Mouse (Mus musculus) heart, adult 2 months (tissue): ENCODE data around the gene Ssh1. TPM values are rescaled to one million over a fixed set of nuclear protein-coding genes. Genes with fewer than 3 reads are reported as not detected.

Experiments used
- DNase-seq, 2 experiments: peaks; one replicate each; pipeline ENCODE4 v3.0.0; 2021
- H3K27ac ChIP-seq: fragments of 200-600 bp; 2 replicates; pipeline ENCODE4 v1.8.1; 2022
- H3K27me3 ChIP-seq: fragments of 200-500 bp; 2 replicates; pipeline ENCODE4 v1.6.1; 2012; ENCODE audit warnings: mild to moderate bottlenecking, low read length, inconsistent platforms, mixed read lengths; ENCODE audit not compliant: control insufficient read depth, insufficient read depth
- H3K36me3 ChIP-seq: fragments of 200-500 bp; 2 replicates; pipeline ENCODE4 v1.6.1; 2012; ENCODE audit warnings: low read length, inconsistent platforms; ENCODE audit not compliant: control insufficient read depth, insufficient read depth
- H3K4me1 ChIP-seq: fragments of 200-500 bp; 2 replicates; pipeline ENCODE4 v1.6.1; 2011; ENCODE audit warnings: low read length; ENCODE audit not compliant: control insufficient read depth, insufficient read depth
- H3K4me3 ChIP-seq: fragments of 200-600 bp; 2 replicates; pipeline ENCODE4 v1.8.1; 2022
- H3K79me2 ChIP-seq: fragments of 200-500 bp; replicated peaks from 2 replicates; pipeline ENCODE4 v1.6.1; 2012; ENCODE audit warnings: mild to moderate bottlenecking, inconsistent platforms, low read length, moderate library complexity, mixed read lengths; ENCODE audit not compliant: control insufficient read depth, insufficient read depth
- H3K9ac ChIP-seq: fragments of 200-500 bp; 2 replicates; pipeline ENCODE4 v1.6.1; 2012; ENCODE audit warnings: low read depth, mild to moderate bottlenecking, control low read depth, inconsistent platforms, low read length, mixed read lengths
- CTCF ChIP-seq: fragments of 200-600 bp; IDR thresholded peaks from 2 replicates; pipeline ENCODE4 v1.8.1; 2022; ENCODE audit warnings: antibody characterized with exemption, mild to moderate bottlenecking, moderate library complexity
- EP300 ChIP-seq: fragments of 200-500 bp; IDR thresholded peaks from 2 replicates; pipeline ENCODE4 v1.6.1; 2011; ENCODE audit warnings: low read depth, low read length, control low read depth; ENCODE audit not compliant: insufficient read depth
- POLR2A ChIP-seq: fragments of 200-500 bp; IDR thresholded peaks from 2 replicates; pipeline ENCODE4 v1.6.1; 2011; ENCODE audit warnings: mild to moderate bottlenecking, low read depth, low read length, control low read depth; ENCODE audit not compliant: insufficient read depth
- WGBS: fragments of 180-500 bp; shearing (Covaris S2); methylation state at CpG from one replicate; pipeline ENCODE4 v1.1.7; 2018; 5-methylcytosine and 5-hydroxymethylcytosine counted together
- intact Hi-C: fragments of 180-260 bp; cut with DNase I; formaldehyde crosslinking; loops from one replicate; pipeline ENCODE4 v1.15.1; 2025
- long read RNA-seq: library from polyadenylated mRNA; stranded (forward); transcript quantifications from one replicate; pipeline ENCODE4 v2.0.0, GENCODE M21; 2021
- polyA plus RNA-seq: library from polyadenylated mRNA; depleted of rRNA; stranded (reverse); fragments of >200 nt; gene quantifications from 2 replicates; pipeline ENCODE4 v1.2.3, GENCODE M21; 2012; rRNA removed
- total RNA-seq, 2 experiments: library from RNA; stranded (reverse); gene quantifications; 2 replicates each; pipeline ENCODE4 v1.2.3; 2021

Ssh1 gene
- total RNA-seq (10 to 100 TPM; 13.4 to 15.2 TPM), polyA plus RNA-seq (7.4 and 9.8 TPM in 2 replicates)
- long read RNA-seq, partial matches to known transcripts, result 1 of 6 reads
- long read RNA-seq, other reads (novel, unspliced or antisense), result 5 of 6 reads

- peaks cover 17% of the 10 kb centered on the region for H3K4me1 ChIP-seq
- no peaks in the 10 kb centered on the region for H3K27me3 ChIP-seq
- peak; percentile 96 to 97 for DNase-seq
- H3K27ac ChIP-seq, result peak within 1 kb of the TSS; percentile 97
- WGBS, result 1% methylated on average over 76 of the region's 83 CpGs
- H3K79me2 ChIP-seq, result peaks cover 1% of the 10 kb centered on the region; the same call in 1 of the 2 replicates
- intact Hi-C loops, result loop anchor here (2.0 to 5.0 kb wide), 4 partner anchors 19 to 221 kb away; partner anchors contain the start of genes Iscu and Sart3
- H3K9ac ChIP-seq, result peak within 1 kb of the TSS; percentile 100
- peak within 1 kb of the TSS; percentile 79 for H3K4me3 ChIP-seq
- peak; percentile 30 for TF ChIP-seq CTCF
- TF ChIP-seq EP300, result 0 out of 2 replicates have a peak, but pooled peaks have one; percentile 30
- TF ChIP-seq POLR2A, result peak; percentile 54; the same call in 1 of the 2 replicates
- H3K36me3 ChIP-seq, result 0 out of 2 replicates have a peak, but pooled peaks cover 2% of the 10 kb centered on the region
Measured at GRCm38 (mm10) chr5:113993487-113994465, at the start of gene Ssh1. TSS of gene Ssh1 (minus strand) at chr5:113993894.

- intact Hi-C loops, result no loop called here
- Histone ChIP-seq H3K36me3 (no peaks in the 10 kb centered on the region), H3K9ac (no peak overlapping the region)
Measured at GRCm38 (mm10) chr5:114041327-114041930, 47.7 kb upstream of the Ssh1 start.

GRCm38 (mm10) chr5:114040911-114041310 lies 47.2 kb upstream of the Ssh1 start:
- no peak for DNase-seq
- H3K27me3 ChIP-seq, result peaks cover 2% of the 10 kb centered on the region

More at GRCm38 (mm10) chr5:114041327-114041930, 47.7 kb upstream of the Ssh1 start:
- no peaks in the 10 kb centered on the region for H3K79me2 ChIP-seq
- WGBS, result 24% methylated on average over 15 of the region's 15 CpGs
- no peaks in the 10 kb centered on the region for H3K4me1 ChIP-seq
- no peak overlapping the region for H3K27ac ChIP-seq
- H3K4me3 ChIP-seq, result no peak overlapping the region
- TF ChIP-seq POLR2A, result no peak
- TF ChIP-seq EP300, result no peak
- no peak for TF ChIP-seq CTCF
- DNase-seq, result peak; percentile 12 to 32
- H3K27me3 ChIP-seq, result peaks cover 2% of the 10 kb centered on the region

GRCm38 (mm10) chr5:114040508-114040907 lies 46.8 kb upstream of the Ssh1 start:
- Histone ChIP-seq H3K4me1 (no peaks in the 10 kb centered on the region), H3K27me3 (peaks cover 2% of the 10 kb centered on the region), H3K4me3 (no peak overlapping the region), H3K9ac (no peak overlapping the region), H3K79me2 (no peaks in the 10 kb centered on the region), H3K27ac (no peak overlapping the region), H3K36me3 (no peaks in the 10 kb centered on the region)
- WGBS, result 29% methylated on average over 7 of the region's 8 CpGs
- DNase-seq, result no peak
- intact Hi-C loops, result no loop called here
- TF ChIP-seq POLR2A, result no peak
- no peak for TF ChIP-seq EP300
- no peak for TF ChIP-seq CTCF

More at GRCm38 (mm10) chr5:114040911-114041310, 47.2 kb upstream of the Ssh1 start:
- no peak overlapping the region for H3K27ac ChIP-seq
- intact Hi-C loops, result no loop called here
- H3K4me3 ChIP-seq, result no peak overlapping the region
- no peaks in the 10 kb centered on the region for H3K36me3 ChIP-seq
- no peaks in the 10 kb centered on the region for H3K4me1 ChIP-seq
- H3K9ac ChIP-seq, result no peak overlapping the region
- TF ChIP-seq EP300 (no peak), POLR2A (no peak), CTCF (no peak)
- WGBS, result 58% methylated on average over 1 of the region's 1 CpGs
- H3K79me2 ChIP-seq, result no peaks in the 10 kb centered on the region

- intact Hi-C loops, result no loop called here
- 66% methylated on average over 10 of the region's 10 CpGs for WGBS
Measured at GRCm38 (mm10) chr5:114035111-114035510, 41.4 kb upstream of the Ssh1 start.

More at GRCm38 (mm10) chr5:114035111-114035510, 41.4 kb upstream of the Ssh1 start:
- no peaks in the 10 kb centered on the region for H3K36me3 ChIP-seq
- no peaks in the 10 kb centered on the region for H3K79me2 ChIP-seq
- DNase-seq, result no peak
- no peaks in the 10 kb centered on the region for H3K4me1 ChIP-seq
- no peak for TF ChIP-seq EP300
- no peak for TF ChIP-seq CTCF
- TF ChIP-seq POLR2A, result no peak
- no peak overlapping the region for H3K4me3 ChIP-seq
- no peak overlapping the region for H3K27ac ChIP-seq
- no peaks in the 10 kb centered on the region for H3K27me3 ChIP-seq
- H3K9ac ChIP-seq, result no peak overlapping the region
